Mouse (Mus musculus) lung, postnatal 25 days (tissue): ENCODE measurements at regions not wholly inside any gene's neighbourhood (a gene's known extent, or its start where the extent isn't known, plus 50 kb on each side); places are given as distances from the start of the nearest gene placed in this dataset.
A peak's percentile ranks its signal among the peaks of the same experiment; 100 is the strongest.

Experiments
- DNase-seq: peaks from one replicate; pipeline ENCODE4 v3.0.0; 2022; ENCODE audit warnings: low spot score

GRCm38 (mm10) chr9:63896073-63896807 is 125.6 kb downstream of the Smad6 start:
- peak; percentile 80 for DNase-seq

GRCm38 (mm10) chr9:63892235-63892971 is 129.5 kb downstream of the Smad6 start:
- no peak for DNase-seq

- peak; percentile 38 for DNase-seq
Observed at GRCm38 (mm10) chr9:63890717-63891116, 131.1 kb downstream of the Smad6 start.

GRCm38 (mm10) chr9:63889570-63889969 is 131.8 kb upstream of the Smad3 start:
- no peak for DNase-seq

- DNase-seq, result no peak
Observed at GRCm38 (mm10) chr9:63884971-63885370, 127.2 kb upstream of the Smad3 start.

- DNase-seq, result peak; percentile 18
Observed at GRCm38 (mm10) chr9:63883738-63884520, 126.1 kb upstream of the Smad3 start.

GRCm38 (mm10) chr9:63881692-63882091 is 123.9 kb upstream of the Smad3 start:
- DNase-seq, result no peak

- no peak for DNase-seq
Observed at GRCm38 (mm10) chr9:63881261-63881563, 123.4 kb upstream of the Smad3 start.

GRCm38 (mm10) chr9:63880487-63881260 is 122.9 kb upstream of the Smad3 start:
- DNase-seq, result no peak

- no peak for DNase-seq
Observed at GRCm38 (mm10) chr9:63879710-63880428, 122.1 kb upstream of the Smad3 start.

GRCm38 (mm10) chr9:63877864-63878263 is 120.1 kb upstream of the Smad3 start:
- DNase-seq, result no peak

- DNase-seq, result no peak
Observed at GRCm38 (mm10) chr9:63876886-63877285, 119.1 kb upstream of the Smad3 start.

- no peak for DNase-seq
Observed at GRCm38 (mm10) chr9:63876023-63876422, 118.2 kb upstream of the Smad3 start.

GRCm38 (mm10) chr9:63875193-63875592 is 117.4 kb upstream of the Smad3 start:
- DNase-seq, result no peak

- DNase-seq, result no peak
Observed at GRCm38 (mm10) chr9:63864350-63864749, 106.6 kb upstream of the Smad3 start.

GRCm38 (mm10) chr9:63863328-63863727 is 105.5 kb upstream of the Smad3 start:
- DNase-seq, result no peak

- no peak for DNase-seq
Observed at GRCm38 (mm10) chr9:63862427-63862826, 104.6 kb upstream of the Smad3 start.

- DNase-seq, result no peak
Observed at GRCm38 (mm10) chr9:63861418-63861817, 103.6 kb upstream of the Smad3 start.

- DNase-seq, result no peak
Observed at GRCm38 (mm10) chr9:63860196-63860595, 102.4 kb upstream of the Smad3 start.

- no peak for DNase-seq
Observed at GRCm38 (mm10) chr9:63856065-63856736, 98.4 kb upstream of the Smad3 start.

GRCm38 (mm10) chr9:63851809-63852208 is 94.0 kb upstream of the Smad3 start:
- DNase-seq, result no peak
